Mouse (Mus musculus): ENCODE measurements around the gene Znrd1as.

Gene Znrd1as

DNA sequence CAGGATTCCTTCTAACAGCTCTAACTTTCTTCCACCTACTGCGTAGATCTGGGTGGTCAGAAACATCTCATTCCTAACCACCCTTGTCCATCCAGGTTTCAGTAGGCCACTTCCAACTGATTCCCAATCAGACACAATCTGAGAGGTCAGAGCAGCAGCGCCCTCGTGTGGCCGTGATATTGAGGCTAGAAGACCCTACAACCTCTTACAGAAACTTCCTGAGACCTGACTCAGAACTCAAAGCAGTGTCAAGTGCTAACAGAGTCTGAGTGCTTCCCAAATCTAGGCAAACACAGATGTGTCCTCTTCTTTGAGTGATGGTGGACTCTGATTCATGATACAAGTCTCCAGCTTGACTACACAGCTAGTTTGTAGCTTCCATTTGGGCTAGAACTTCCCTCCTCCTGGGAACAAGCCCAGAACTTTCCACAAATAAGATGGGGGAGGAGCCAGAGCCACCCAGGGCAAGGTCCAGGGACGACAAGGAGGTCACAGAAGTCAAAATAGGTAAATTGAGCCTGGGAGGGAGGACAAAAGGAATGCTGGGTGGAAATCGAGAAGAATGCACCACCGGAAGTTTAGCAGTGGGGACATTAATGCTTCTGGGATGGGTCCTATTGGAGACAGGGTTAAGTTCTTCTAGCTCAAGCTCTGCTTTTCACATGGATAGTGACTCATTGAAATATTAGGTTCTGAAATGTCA lies 38.8 kb downstream of the Znrd1as start:
- DNase-seq, result peak; percentile 26 to 31

DNA sequence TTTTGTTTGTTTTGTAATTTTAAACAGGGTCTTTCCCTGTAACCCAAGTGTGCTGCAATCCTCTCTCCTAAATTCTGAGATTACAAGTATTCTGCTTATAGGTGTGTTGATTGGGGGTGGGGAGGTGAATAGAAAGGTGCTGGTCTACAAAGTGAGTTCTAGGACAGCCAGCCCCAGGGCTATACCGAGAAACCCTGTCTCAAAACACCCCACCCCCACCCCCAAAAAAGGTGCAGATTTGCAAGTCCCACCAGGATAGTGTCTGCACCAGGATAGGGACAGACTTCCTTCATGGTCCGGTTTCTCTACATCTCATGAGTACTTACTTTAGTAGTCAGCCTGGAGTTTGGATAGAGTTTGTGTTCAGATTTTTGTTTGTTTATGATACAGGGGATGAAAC lies 40.1 kb downstream of the Znrd1as start:
- DNase-seq, result no peak

DNA sequence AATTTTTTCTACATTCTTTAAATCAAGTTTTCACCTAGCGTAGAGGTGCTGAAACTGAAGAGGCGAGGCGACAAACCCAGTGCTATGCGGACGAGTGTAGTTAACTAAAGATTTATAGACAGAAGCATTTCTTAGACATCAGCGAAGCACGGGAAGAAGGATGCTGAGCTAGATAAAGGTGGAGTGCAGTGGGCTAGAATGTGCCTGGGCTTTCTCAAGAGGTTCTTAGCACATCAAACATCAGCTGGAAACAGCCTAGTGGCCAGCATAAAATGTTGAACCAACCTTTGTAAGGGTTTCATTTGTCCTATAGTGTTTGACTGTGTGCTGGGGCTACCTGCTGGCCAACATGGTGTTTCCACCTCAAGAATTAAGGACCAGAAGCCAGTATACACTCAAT lies 42.5 kb downstream of the Znrd1as start, which contains the start of gene Zfp57:
Zfp57 (plus strand) TSS at position 301 of the 400 bp plus-strand sequence.
- DNase-seq, result no peak

DNA sequence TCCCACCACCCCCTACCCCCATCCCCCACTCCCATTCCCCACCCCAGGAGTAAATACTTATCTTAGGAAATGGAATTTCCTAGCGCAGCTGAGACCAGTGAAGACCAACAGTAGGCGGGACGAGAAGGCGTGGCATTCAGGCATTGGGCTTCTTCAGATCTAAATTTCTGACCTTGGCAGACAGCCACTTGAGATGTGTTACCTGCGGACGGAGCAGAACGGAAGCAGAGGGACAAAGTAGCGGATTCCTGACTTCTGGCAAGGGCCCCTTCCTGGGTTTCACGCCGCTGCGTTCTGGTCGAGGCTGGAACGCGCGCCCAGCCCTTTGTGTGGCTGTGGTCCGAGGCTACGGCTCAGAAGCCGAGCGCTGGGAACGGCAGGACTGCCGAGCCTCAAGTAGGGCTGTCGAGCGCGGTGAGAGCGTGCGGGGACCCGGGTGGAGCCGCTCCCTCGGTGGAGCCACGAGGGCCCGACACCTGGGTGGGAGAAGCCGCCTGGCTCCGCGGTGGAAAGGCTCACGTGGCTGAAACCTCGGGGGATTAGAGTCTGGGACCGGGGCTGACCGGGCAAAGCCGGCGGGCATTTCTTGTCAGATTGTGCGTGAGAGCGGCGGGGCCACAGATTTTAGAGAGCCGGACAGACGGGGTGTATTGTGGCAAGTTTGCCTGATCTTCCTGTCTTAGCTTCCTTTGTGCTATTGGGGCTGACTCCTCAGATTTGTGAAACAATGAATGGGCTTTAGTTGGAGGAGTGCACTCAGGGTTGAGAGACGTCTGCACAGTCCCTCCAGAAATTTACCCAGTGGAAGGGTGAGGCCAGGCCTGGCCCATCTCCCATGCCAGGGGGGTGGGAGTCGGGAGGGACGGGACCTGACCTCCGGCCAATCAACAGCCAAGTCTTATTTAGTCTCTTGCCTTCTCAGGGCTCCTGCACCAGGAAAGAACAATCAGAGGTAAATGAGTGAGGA lies 44.3 kb downstream of the Znrd1as start:
- no peak for DNase-seq

DNA sequence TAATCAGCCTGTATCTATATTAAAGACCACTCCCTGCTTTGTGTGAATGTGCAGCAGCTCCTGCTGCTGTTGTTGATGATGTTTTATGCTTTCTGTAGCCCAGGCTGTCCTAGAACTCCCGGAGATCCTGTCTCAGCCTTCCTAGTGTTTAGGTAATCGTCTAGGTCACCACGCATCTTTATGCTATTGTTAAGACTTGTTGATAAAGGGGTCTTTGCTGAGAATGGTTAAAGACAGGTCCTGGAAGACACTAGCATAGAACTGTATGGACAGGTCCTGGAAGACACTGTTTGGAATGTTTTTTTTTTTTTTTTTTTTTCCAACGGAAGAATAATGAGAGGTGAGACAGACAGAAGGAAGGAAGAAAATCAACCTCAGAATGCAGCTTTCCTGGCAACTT lies 45.0 kb downstream of the Znrd1as start:
- DNase-seq, result no peak

DNA sequence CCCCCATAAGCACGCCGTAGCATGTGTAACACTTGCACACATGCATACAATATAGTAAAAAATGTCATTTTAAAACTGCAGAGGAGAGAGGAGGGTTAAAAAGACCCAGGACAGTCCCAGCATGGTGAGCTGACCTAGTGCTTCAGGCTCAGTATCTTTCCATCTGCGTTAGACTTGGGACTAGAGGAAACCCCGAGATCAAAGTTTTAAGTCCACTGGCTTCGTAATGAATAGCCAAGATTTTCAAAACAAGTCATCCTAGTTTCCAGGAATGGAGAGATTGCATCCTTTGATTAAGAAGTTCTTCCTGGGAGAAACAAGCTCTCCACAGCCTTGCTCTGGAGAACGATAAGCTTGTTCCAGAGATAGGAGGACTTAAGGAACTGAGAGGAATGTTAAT lies 49.8 kb downstream of the Znrd1as start:
- no peak for DNase-seq

DNA sequence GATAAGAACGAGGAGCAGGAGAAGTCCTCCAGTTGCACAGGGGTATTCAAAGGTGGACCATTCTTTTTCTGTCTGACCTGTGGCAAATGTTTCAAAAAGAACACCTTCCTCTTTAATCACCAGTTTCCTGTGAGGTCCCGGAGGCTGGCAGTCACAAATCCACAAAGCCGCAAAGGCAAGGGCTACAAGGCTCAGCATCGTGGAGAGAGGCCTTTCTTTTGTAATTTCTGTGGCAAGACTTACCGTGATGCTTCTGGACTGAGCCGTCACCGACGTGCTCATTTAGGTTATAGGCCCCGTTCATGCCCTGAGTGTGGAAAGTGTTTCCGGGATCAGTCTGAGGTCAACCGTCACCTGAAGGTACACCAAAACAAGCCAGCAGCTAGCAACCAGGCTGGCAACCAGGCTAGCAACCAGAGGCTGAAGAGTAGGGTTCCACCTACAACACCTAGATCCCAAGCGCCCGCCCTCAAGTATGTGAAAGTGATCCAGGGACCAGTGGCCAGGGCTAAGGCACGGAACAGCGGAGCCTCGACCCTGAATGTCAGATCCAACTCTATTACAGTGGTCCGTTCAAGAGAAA lies 51.2 kb downstream of the Znrd1as start:
- no peak for DNase-seq

DNA sequence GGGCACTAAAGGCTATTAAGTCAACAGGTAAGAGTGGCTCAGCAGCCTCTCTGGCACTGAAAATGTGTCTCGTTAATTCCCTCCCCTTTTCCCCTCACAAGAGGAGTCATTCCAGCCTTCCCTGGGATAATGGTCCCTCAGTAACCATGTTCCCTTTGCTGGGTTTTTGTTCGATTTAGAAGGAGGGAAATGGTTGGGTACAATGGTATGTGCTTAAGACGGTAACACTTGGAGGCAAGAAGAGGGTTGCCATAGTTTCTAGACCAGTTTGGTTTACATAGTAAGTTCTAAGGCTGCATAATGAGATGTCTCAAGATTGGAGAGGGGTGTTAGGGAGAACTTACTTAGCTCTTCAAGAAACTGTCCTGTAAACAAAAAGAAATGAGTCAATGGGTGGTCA lies 53.3 kb downstream of the Znrd1as start:
- DNase-seq, result no peak

DNA sequence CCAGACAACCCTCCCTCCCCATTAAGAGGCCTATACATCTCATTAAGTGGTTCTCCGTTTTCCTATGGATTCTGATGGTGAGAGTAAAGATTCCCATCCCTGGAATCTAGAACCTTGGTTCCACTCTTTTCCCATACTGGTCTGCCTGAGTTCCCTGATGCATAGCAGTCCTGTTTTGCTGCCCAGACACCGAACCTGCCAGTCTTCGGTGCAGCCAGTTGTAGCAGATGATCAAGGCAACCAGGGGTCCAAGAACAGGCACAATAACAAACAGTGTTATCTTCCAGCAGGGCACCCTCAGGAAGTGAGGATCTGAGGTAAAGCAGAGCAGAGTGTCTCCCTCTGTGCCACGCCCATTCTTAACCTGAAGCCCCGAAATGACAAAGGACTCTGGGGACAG lies 53.7 kb downstream of the Znrd1as start:
- no peak for DNase-seq
